Mouse (Mus musculus) heart, embryonic 11.5 days (tissue): ENCODE measurements around the gene Mthfd2. TPM values are rescaled to one million over a fixed set of nuclear protein-coding genes. Genes with fewer than 3 reads are reported as not detected.
"Not testable (repeated sequence)": the region's sequence is repeated elsewhere in the genome, so short reads cannot be mapped to it uniquely, and the experiment has no call there.

ENCODE experiments used
- ATAC-seq: fragments of 200-750 bp; cut with Nextera tagmentation; replicated peaks from 2 replicates; pipeline ENCODE4 v1.8.0; 2017; ENCODE audit warnings: moderate library complexity; ENCODE audit not compliant: insufficient number of reproducible peaks, low FRiP score, low TSS enrichment
- H3K27ac ChIP-seq: fragments of 300-500 bp; sonication (generic); 2 replicates; pipeline ENCODE4 v1.5.1; 2014; ENCODE audit warnings: mild to moderate bottlenecking, low read depth, low read length
- H3K27me3 ChIP-seq: fragments of 300-500 bp; sonication (generic); 2 replicates; pipeline ENCODE4 v1.6.1; 2014; ENCODE audit warnings: mild to moderate bottlenecking, low read length, mixed read lengths; ENCODE audit not compliant: control insufficient read depth, insufficient read depth
- H3K36me3 ChIP-seq: fragments of 300-500 bp; sonication (generic); 2 replicates; pipeline ENCODE4 v1.6.1; 2014; ENCODE audit warnings: mild to moderate bottlenecking, low read length, moderate library complexity, mixed read lengths; ENCODE audit not compliant: control insufficient read depth, insufficient read depth
- H3K4me1 ChIP-seq: fragments of 300-500 bp; sonication (generic); 2 replicates; pipeline ENCODE4 v1.6.1; 2014; ENCODE audit warnings: low read length; ENCODE audit not compliant: control insufficient read depth, insufficient read depth
- H3K4me2 ChIP-seq: fragments of 300-500 bp; sonication (generic); 2 replicates; pipeline ENCODE4 v1.6.1; 2014; ENCODE audit warnings: mild to moderate bottlenecking, moderate library complexity
- H3K4me3 ChIP-seq: fragments of 300-500 bp; sonication (generic); 2 replicates; pipeline ENCODE4 v1.5.1; 2014; ENCODE audit warnings: low read depth, low read length
- H3K9ac ChIP-seq: fragments of 300-500 bp; sonication (generic); 2 replicates; pipeline ENCODE4 v1.6.1; 2014; ENCODE audit warnings: mild to moderate bottlenecking, low read depth, low read length, moderate library complexity
- H3K9me3 ChIP-seq: fragments of 300-500 bp; sonication (generic); replicated peaks from 2 replicates; pipeline ENCODE4 v1.6.1; 2016; ENCODE audit warnings: low read length; ENCODE audit not compliant: control insufficient read depth
- WGBS: fragments of 180-500 bp; shearing (Covaris S2); extraction: QIAGEN DNeasy Blood & Tissue Kit; methylation state at CpG from one replicate; pipeline ENCODE4 v1.1.7; 2014; ENCODE audit not compliant: insufficient replicate concordance; 5-methylcytosine and 5-hydroxymethylcytosine counted together
- polyA plus RNA-seq: library from polyadenylated mRNA; unstranded; fragments of >200 nt; fragmentation: Nextera tagmentation; extraction: Ambion mirVana; gene quantifications from 2 replicates; pipeline ENCODE4 v1.2.1, GENCODE M21; 2014

Mthfd2 gene
- polyA plus RNA-seq, 1 experiment from 2014 or later = 45.4 TPM

DNA sequence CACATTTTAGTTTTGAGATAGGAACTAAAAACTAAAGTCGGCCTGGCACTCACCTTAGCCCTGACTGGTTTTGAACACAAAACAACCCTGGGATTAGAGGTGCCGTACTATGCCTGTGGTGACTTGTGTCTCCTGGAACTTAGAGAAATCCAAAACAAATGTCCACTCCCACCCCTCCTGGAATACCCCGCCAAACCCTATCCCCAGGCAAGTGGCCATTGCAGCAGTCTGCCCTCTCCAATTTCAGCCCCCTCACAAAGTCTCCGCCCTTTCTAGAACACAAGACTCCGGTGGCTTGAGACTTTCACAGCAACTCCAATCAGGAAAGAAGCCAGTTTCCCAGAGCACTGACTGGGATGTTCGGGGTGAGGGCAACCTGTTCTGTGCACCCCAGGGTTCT is 23.2 kb upstream of the Mthfd2 start, which contains the start of gene Bola3:
TSS of gene Bola3 (plus strand) at position 275 of the 400 bp plus-strand sequence.
- Histone ChIP-seq H3K27me3 (no peaks in the 10 kb centered on the region), H3K9ac (peak within 1 kb of the TSS; percentile 98), H3K9me3 (no peaks in the 10 kb centered on the region), H3K4me2 (peak within 1 kb of the TSS; percentile 88), H3K27ac (peak within 1 kb of the TSS; percentile 73), H3K36me3 (peaks cover 11% of the 10 kb centered on the region), H3K4me3 (peak within 1 kb of the TSS; percentile 94), H3K4me1 (peaks cover 7% of the 10 kb centered on the region)
- WGBS = 38% methylated on average over 6 of the region's 6 CpGs
- peak; percentile 40 for ATAC-seq

DNA sequence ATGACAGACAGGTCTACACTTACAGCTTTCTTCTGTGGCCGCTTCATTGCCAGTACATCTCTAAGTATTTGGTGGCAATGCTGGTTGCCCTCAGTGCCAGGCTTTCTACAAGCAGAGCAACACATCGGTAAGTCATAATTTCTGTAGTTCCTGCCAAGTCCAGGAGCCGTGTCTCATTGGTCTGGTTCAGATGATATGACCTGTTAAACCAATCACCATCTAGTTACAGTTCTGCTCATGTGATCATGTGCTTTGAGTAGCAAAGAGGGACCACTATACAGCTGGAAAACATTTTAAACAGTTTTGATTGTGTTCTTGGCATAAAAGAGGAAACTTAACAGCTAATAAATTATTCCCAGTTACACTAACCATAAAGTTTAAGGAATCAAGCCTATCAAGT is 22.2 kb upstream of the Mthfd2 start:
- H3K27me3 ChIP-seq = no peaks in the 10 kb centered on the region
- no peak overlapping the region for H3K27ac ChIP-seq
- H3K9me3 ChIP-seq = no peaks in the 10 kb centered on the region
- 86% methylated on average over 3 of the region's 3 CpGs for WGBS
- ATAC-seq = no peak
- no peak overlapping the region for H3K4me2 ChIP-seq
- no peak overlapping the region for H3K9ac ChIP-seq
- peaks cover 7% of the 10 kb centered on the region for H3K4me1 ChIP-seq
- H3K36me3 ChIP-seq = peaks cover 5% of the 10 kb centered on the region
- no peak overlapping the region for H3K4me3 ChIP-seq

DNA sequence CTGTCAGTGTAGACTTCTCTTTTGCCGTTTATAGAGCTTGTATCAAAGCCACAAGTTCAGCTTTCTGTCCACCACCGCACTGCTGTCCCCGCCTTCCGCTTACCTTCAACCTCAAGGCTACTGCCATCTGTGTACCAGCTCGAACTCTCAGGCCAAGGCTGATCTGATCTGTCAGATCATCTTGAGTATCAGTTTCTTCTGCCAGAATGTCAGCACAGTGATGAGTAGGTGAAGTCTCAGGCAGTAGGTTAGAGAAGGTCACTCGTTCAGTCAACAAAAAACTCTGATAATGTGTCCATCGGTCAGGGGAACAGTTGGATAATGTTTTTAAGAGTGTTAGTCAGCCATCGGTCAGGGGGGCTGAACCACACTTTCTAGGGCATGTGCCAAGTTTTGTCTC is 19.6 kb upstream of the Mthfd2 start:
- not testable (repeated sequence) for H3K27me3 ChIP-seq, ATAC-seq, H3K9ac ChIP-seq, H3K9me3 ChIP-seq, H3K4me2 ChIP-seq, H3K4me1 ChIP-seq, H3K36me3 ChIP-seq, H3K4me3 ChIP-seq, H3K27ac ChIP-seq
- WGBS = 88% methylated on average over 8 of the region's 8 CpGs

DNA sequence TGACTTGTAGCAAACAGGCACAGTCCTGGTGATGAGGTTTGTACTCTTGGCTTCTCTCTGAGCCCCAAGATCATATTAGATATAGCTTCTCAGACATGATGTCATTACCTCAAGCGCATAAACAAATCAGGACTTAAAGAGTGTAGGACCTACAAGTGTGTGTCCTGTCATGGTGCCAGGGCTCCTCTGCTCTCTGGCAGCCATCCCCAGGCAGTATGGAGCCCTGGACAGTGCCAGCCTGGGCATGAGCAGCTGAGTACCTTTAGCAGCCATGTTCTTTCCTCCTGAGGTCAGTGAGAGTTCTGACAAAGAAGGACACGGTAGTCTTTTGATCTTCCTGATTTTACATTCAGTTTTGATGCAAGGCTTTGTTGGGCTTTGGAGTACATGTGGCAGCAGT is 17.2 kb upstream of the Mthfd2 start:
- no peaks in the 10 kb centered on the region for H3K27me3 ChIP-seq
- H3K9me3 ChIP-seq = no peaks in the 10 kb centered on the region
- no peak overlapping the region for H3K27ac ChIP-seq
- H3K36me3 ChIP-seq = peaks cover 11% of the 10 kb centered on the region
- 0 out of 2 replicates have a peak overlapping the region, but pooled peaks have one; percentile 5 for H3K9ac ChIP-seq
- H3K4me2 ChIP-seq = no peak overlapping the region
- H3K4me3 ChIP-seq = no peak overlapping the region
- ATAC-seq = no peak
- H3K4me1 ChIP-seq = no peaks in the 10 kb centered on the region
- WGBS = 96% methylated on average over 2 of the region's 2 CpGs

DNA sequence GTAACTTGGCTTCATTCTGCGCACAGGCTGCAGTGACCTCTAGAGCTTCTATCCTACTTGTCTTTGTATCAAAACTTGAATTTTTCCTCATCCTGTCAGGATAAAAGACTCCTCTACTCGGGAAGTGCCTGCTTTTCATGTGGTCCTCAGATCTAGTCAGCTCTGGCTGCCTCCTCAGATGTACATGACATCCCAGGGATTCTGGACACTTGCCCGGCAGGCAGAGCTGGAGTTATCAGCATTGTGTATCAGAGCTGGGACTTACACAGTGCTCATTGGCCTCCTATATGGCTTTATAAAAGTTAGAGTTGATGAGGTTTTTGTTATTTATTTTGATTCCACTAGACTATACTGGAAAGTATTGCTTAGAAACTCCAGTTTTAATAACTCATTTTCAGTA is 15.7 kb upstream of the Mthfd2 start:
- 73% methylated on average over 3 of the region's 3 CpGs for WGBS
- Histone ChIP-seq H3K9me3 (no peaks in the 10 kb centered on the region), H3K27me3 (no peaks in the 10 kb centered on the region), H3K36me3 (peaks cover 11% of the 10 kb centered on the region), H3K27ac (no peak overlapping the region), H3K4me3 (no peak overlapping the region), H3K4me1 (no peaks in the 10 kb centered on the region), H3K4me2 (no peak overlapping the region), H3K9ac (no peak overlapping the region)
- no peak for ATAC-seq

DNA sequence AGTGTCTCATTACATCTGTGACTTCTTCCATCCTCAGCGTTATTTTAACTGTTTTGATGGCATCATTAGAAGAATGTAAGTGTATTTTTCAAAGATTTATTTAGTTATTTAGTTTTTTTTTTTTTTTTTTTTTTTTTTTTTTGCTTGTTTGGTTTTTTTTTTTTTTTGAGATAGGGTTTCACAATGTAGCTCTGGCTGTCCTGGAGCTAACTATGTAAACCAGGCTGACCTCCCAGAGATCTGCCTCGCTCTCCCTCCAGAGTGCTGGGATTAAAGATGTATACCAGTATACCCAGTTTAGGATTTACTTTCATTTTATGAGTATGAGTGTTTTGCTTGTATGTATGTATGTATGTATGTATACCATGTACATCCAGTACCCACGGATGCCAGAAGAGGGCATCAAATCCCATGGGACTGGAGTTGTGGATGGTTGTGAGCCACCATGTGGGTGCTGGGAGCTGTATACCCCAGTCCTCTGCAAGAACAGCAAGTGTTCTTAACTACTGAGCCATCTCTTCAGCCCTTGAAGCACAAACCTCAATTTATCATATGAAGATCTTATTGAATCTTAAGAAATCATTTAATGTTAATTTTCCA is 2.0 kb upstream of the Mthfd2 start:
- no peak for ATAC-seq
- H3K4me3 ChIP-seq = no peak overlapping the region
- 0 out of 2 replicates have a peak, but pooled peaks cover 5% of the 10 kb centered on the region for H3K4me1 ChIP-seq
- H3K9me3 ChIP-seq = no peaks in the 10 kb centered on the region
- no peak overlapping the region for H3K9ac ChIP-seq
- H3K4me2 ChIP-seq = peak overlapping the region; percentile 79; the same call in 1 of the 2 replicates
- 84% methylated on average over 3 of the region's 3 CpGs for WGBS
- no peaks in the 10 kb centered on the region for H3K27me3 ChIP-seq
- peaks cover 20% of the 10 kb centered on the region for H3K36me3 ChIP-seq
- no peak overlapping the region for H3K27ac ChIP-seq

DNA sequence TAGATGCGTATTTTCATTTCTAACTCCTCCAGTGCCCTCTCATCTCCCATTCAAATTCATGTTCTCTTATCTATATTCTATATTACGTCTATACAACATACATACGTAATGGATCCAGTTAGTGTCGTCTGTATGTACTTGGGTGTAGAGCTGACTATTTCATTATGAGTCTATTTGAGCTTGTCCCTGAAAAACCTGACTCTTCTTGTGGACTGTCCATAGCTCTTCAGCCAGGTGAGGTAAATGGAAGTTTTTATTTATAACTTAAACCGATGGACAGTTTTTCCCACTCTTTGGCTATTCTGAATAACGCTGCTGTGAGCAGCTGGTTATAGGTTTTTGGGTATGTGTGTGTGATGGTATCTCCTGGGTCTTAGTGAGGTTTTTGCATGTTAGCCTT is 1.1 kb upstream of the Mthfd2 start:
- H3K9ac ChIP-seq = peak overlapping the region; percentile 86; the same call in 1 of the 2 replicates
- H3K4me1 ChIP-seq = 0 out of 2 replicates have a peak, but pooled peaks cover 5% of the 10 kb centered on the region
- H3K9me3 ChIP-seq = no peaks in the 10 kb centered on the region
- peak overlapping the region; percentile 76 for H3K4me3 ChIP-seq
- no peak for ATAC-seq
- WGBS = 56% methylated on average over 6 of the region's 6 CpGs
- peaks cover 14% of the 10 kb centered on the region for H3K36me3 ChIP-seq
- H3K27ac ChIP-seq = no peak overlapping the region
- peak overlapping the region; percentile 79 for H3K4me2 ChIP-seq
- no peaks in the 10 kb centered on the region for H3K27me3 ChIP-seq

DNA sequence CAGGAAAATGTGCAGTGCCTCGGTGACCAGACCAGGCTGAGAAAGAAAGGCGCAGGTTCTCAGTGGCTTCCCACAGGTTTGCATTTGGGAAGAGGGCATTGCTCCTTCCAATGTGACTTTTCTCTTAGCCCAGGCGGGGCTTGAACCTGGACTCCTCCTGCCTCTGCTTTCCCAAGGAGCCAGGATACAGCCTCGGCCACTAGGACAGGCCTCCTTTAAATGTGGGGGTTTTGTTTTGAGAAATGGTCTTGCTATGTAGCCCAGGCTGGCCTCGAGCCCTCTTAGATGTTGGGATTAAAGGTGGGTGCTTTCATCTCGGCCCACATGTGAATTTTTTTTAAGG is 657 bp upstream of the Mthfd2 start:
- H3K27me3 ChIP-seq = no peaks in the 10 kb centered on the region
- H3K4me2 ChIP-seq = peak overlapping the region; percentile 79
- H3K4me3 ChIP-seq = peak overlapping the region; percentile 76
- H3K36me3 ChIP-seq = peaks cover 11% of the 10 kb centered on the region
- 0 out of 2 replicates have a peak, but pooled peaks cover 5% of the 10 kb centered on the region for H3K4me1 ChIP-seq
- peak overlapping the region; percentile 86 for H3K9ac ChIP-seq
- H3K27ac ChIP-seq = peak overlapping the region; percentile 87
- no peaks in the 10 kb centered on the region for H3K9me3 ChIP-seq
- ATAC-seq = no peak
- WGBS = 5% methylated on average over 6 of the region's 6 CpGs
